Mouse (Mus musculus): ENCODE data around the gene Mgat5. TPM values are rescaled to one million over a fixed set of nuclear protein-coding genes. Genes with fewer than 3 reads are reported as not detected.

Mgat5 gene
- polyA plus RNA-seq, 1 experiment from 2014 or later = 4.6 TPM

DNA sequence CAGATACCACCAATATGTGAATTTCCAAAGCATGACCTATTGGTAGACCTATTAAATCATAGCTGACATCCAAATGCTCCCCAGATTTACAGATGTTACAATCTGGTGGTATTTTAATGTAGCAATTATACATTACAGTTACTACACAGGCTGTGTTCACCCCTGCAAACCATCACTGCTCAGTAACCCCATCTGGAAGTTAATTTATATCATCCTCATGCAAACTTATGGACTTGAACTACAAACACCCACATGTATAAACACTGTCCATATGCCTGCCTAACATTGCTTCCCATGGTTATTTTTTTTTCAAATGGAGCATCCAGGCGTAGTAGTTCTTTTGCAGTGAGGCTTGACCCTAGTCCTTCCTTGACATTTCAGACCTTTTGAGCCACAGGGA lies 236.2 kb downstream of the Mgat5 start:
- ATAC-seq (replicated peaks; ENCODE audit: low FRiP score, low read depth) = no peak
- Histone ChIP-seq H3K27ac (no peak overlapping the region), H3K4me2 (ENCODE audit: low read length) (no peak overlapping the region), H3K9me3 (replicated peaks; ENCODE audit: low read length) (no peaks in the 10 kb centered on the region), H3K4me1 (replicated peaks; ENCODE audit: insufficient read depth, low read length) (peaks cover 4% of the 10 kb centered on the region; the same call in 1 of the 2 replicates), H3K4me3 (replicated peaks; ENCODE audit: low read depth, low read length) (no peak overlapping the region), H3K9ac (ENCODE audit: low read depth, low read length) (no peak overlapping the region), H3K27me3 (ENCODE audit: insufficient read depth, low read length) (no peaks in the 10 kb centered on the region), H3K36me3 (ENCODE audit: insufficient read depth, low read length) (no peaks in the 10 kb centered on the region)
- no peak for DNase-seq (ENCODE audit: low spot score)
- TF ChIP-seq CTCF (IDR thresholded peaks at IDR 0.05; ENCODE audit: low read depth) = no peak
- 53% methylated on average over 1 of the region's 1 CpGs for WGBS

DNA sequence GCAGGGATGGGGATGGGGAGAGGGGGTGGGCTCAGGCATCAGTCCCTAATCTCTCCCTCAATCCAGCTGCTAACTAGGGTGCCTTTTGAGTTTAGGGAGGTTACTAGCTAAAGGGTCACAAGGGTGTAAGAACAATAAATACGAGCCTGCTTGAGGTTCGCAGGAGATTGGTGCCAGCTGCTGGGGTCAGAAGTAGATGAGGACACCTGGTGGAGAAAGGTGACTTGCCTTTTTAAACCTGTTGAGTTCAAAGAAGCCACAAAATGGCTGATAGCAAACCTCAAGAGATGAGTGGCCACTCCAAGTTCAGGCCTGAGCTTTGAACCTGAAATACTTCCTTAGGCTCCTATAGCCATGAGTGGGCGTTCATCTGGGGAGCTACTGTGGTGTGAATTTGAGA lies 236.9 kb downstream of the Mgat5 start:
- peak; percentile 39; the same call in 1 of the 2 replicates for TF ChIP-seq CTCF (IDR thresholded peaks at IDR 0.05; ENCODE audit: low read depth)
- WGBS = 49% methylated on average over 3 of the region's 3 CpGs
- Histone ChIP-seq H3K4me1 (replicated peaks; ENCODE audit: insufficient read depth, low read length) (peaks cover 4% of the 10 kb centered on the region; the same call in 1 of the 2 replicates), H3K4me2 (ENCODE audit: low read length) (no peak overlapping the region), H3K27ac (no peak overlapping the region), H3K36me3 (ENCODE audit: insufficient read depth, low read length) (no peaks in the 10 kb centered on the region), H3K27me3 (ENCODE audit: insufficient read depth, low read length) (no peaks in the 10 kb centered on the region), H3K9ac (ENCODE audit: low read depth, low read length) (no peak overlapping the region), H3K4me3 (replicated peaks; ENCODE audit: low read depth, low read length) (no peak overlapping the region), H3K9me3 (replicated peaks; ENCODE audit: low read length) (no peaks in the 10 kb centered on the region)
- DNase-seq (ENCODE audit: low spot score) (no peak), ATAC-seq (replicated peaks; ENCODE audit: low FRiP score, low read depth) (no peak)

DNA sequence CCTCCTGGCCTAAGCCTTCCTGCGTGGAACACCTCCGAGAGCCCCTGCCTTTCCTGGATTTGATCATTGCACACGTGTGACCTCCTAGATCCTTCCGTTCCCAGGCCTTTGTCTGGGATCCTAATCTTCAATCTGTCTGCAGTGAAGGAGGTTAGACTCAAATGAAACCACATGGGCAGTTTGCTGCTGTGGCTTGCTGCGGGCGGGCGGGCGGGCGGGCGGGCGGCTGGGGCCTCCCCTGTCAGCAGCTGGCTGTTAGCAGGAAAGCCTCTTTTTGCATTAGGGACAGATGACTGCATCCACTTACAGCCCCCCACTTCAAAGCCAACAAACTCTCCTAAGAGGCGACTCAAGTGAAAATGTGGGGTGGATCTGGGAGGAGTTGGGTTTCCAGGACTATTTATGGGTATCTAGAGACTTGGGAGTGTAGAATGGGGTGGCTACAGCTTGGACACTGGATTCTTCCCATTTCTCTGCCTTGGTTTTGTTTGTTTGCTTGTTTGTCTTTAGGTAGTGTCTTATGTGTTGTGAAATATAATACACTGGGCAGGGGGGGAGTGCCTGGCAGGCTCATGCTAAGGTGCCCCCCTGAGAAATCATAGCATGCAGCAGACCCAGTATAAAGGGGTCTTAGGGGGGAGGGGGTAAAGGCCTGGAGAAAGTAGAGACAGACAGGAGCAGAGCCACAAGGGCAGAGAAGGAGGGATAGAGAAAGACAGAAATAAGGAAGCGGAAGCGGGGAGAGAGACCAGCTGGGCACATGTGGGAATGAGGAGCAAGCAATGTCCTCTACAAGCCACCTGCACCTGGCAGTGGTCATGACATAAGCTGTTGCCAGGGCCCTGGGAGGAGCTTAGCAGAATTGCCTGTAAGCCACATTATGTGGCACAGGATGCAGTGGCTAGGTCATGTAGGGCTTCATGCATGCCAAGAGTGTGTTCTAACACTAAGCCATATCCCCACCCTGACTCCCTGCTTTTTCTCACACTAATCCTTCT lies 238.4 kb downstream of the Mgat5 start:
- no peak overlapping the region for H3K4me2 ChIP-seq (ENCODE audit: low read length)
- H3K27me3 ChIP-seq (ENCODE audit: insufficient read depth, low read length) = no peaks in the 10 kb centered on the region
- DNase-seq (ENCODE audit: low spot score) (peak; percentile 76), ATAC-seq (replicated peaks; ENCODE audit: low FRiP score, low read depth) (peak; percentile 26)
- H3K9ac ChIP-seq (ENCODE audit: low read depth, low read length) = no peak overlapping the region
- WGBS = 30% methylated on average over 14 of the region's 14 CpGs
- peaks cover 5% of the 10 kb centered on the region; the same call in 1 of the 2 replicates for H3K36me3 ChIP-seq (ENCODE audit: insufficient read depth, low read length)
- no peak overlapping the region for H3K4me3 ChIP-seq (replicated peaks; ENCODE audit: low read depth, low read length)
- no peak for TF ChIP-seq CTCF (IDR thresholded peaks at IDR 0.05; ENCODE audit: low read depth)
- H3K27ac ChIP-seq = no peak overlapping the region
- H3K9me3 ChIP-seq (replicated peaks; ENCODE audit: low read length) = no peaks in the 10 kb centered on the region
- peaks cover 4% of the 10 kb centered on the region; the same call in 1 of the 2 replicates for H3K4me1 ChIP-seq (replicated peaks; ENCODE audit: insufficient read depth, low read length)

DNA sequence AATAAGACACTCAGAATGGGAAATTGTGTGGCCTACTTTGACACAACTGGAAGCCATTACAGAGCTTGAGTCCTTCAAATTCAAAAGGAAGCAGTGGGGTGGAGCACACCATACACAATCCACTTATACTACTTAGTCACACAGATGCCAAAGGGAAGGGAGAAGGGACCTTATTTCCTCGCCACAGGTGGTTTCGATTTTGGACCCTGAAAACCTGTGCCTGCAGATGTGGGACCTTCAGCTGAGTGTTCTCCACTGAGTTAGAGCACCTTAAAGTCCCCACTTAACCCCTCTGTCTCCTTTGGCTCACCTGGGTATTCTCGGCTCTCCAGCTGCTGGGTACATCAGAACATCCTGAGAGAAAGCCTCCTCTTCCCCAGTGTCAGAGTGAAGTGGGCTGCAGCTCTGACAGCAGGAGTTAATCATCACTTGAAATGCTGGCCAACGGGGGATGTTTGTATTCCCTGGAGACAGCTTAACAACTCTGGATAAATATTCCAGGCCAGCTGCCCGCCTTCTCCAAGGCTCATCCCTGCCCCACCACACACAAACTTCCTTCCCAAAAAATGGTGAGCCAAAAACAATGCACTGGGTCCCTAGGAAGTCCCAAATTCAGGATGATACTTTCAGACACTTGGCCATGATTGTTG lies 240.1 kb downstream of the Mgat5 start:
- Histone ChIP-seq H3K36me3 (ENCODE audit: insufficient read depth, low read length) (peaks cover 8% of the 10 kb centered on the region; the same call in 1 of the 2 replicates), H3K27me3 (ENCODE audit: insufficient read depth, low read length) (no peaks in the 10 kb centered on the region), H3K4me2 (ENCODE audit: low read length) (no peak overlapping the region), H3K9me3 (replicated peaks; ENCODE audit: low read length) (no peaks in the 10 kb centered on the region), H3K9ac (ENCODE audit: low read depth, low read length) (no peak overlapping the region), H3K4me3 (replicated peaks; ENCODE audit: low read depth, low read length) (no peak overlapping the region), H3K27ac (no peak overlapping the region), H3K4me1 (replicated peaks; ENCODE audit: insufficient read depth, low read length) (peaks cover 4% of the 10 kb centered on the region; the same call in 1 of the 2 replicates)
- no peak for TF ChIP-seq CTCF (IDR thresholded peaks at IDR 0.05; ENCODE audit: low read depth)
- ATAC-seq (replicated peaks; ENCODE audit: low FRiP score, low read depth) = no peak; the same call in 1 of the 2 replicates
- WGBS = 44% methylated on average over 5 of the region's 5 CpGs
- peak; percentile 79 for DNase-seq (ENCODE audit: low spot score)

DNA sequence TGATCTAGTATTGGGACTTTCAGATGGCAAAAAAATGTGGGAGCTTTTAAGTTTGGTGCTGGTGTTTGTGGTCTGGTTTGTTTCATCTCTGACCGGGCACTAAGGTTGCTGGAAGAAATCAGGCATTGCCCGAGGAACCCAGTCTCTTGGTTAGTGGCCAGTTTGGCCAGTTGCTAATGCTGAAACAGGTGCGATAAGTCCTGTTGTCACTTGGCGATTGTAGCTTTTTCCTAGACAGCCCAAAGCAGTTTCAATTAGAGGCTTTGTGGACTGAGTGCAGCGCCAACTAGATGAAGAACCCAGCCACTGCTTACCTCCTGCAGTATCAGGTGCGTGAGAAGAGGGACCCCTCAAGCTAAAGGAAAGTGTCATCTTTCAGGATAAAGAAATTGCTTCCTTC lies 248.6 kb downstream of the Mgat5 start:
- Histone ChIP-seq H3K36me3 (ENCODE audit: insufficient read depth, low read length) (peaks cover 7% of the 10 kb centered on the region; the same call in 1 of the 2 replicates), H3K27me3 (ENCODE audit: insufficient read depth, low read length) (no peaks in the 10 kb centered on the region), H3K4me1 (replicated peaks; ENCODE audit: insufficient read depth, low read length) (no peaks in the 10 kb centered on the region), H3K4me3 (replicated peaks; ENCODE audit: low read depth, low read length) (no peak overlapping the region), H3K9me3 (replicated peaks; ENCODE audit: low read length) (no peaks in the 10 kb centered on the region), H3K9ac (ENCODE audit: low read depth, low read length) (no peak overlapping the region), H3K4me2 (ENCODE audit: low read length) (no peak overlapping the region), H3K27ac (no peak overlapping the region)
- no peak for ATAC-seq (replicated peaks; ENCODE audit: low FRiP score, low read depth)
- no peak for DNase-seq (ENCODE audit: low spot score)
- 92% methylated on average over 6 of the region's 6 CpGs for WGBS
- no peak for TF ChIP-seq CTCF (IDR thresholded peaks at IDR 0.05; ENCODE audit: low read depth)

DNA sequence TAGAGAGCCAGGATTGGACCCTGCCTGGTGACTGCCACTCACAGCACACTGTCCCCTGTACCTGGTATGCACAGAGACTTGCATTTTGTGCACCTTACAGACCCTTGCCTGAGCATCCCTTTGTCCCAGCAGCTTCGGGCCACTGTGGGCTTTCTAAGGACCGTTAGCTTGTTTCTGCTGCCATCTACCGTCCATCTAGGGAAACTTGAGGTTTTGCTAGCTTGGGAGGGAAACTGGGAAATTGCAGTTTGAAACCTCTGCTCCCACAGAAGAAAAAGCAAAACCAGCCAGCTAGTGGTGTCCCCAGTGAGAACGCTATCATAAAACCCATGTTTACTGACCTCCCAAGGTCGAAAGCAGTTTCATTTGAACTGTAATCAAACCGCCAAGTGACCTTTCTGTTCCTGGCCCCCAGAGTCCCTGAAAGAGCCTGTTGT lies 254.2 kb downstream of the Mgat5 start:
- no peak overlapping the region for H3K27ac ChIP-seq
- H3K9ac ChIP-seq (ENCODE audit: low read depth, low read length) = no peak overlapping the region
- H3K4me2 ChIP-seq (ENCODE audit: low read length) = no peak overlapping the region
- 6% methylated on average over 6 of the region's 6 CpGs for WGBS
- no peaks in the 10 kb centered on the region for H3K9me3 ChIP-seq (replicated peaks; ENCODE audit: low read length)
- H3K36me3 ChIP-seq (ENCODE audit: insufficient read depth, low read length) = no peaks in the 10 kb centered on the region
- no peak; the same call in 1 of the 2 replicates for ATAC-seq (replicated peaks; ENCODE audit: low FRiP score, low read depth)
- TF ChIP-seq CTCF (IDR thresholded peaks at IDR 0.05; ENCODE audit: low read depth) = peak; percentile 90
- peak; percentile 93 for DNase-seq (ENCODE audit: low spot score)
- no peaks in the 10 kb centered on the region for H3K27me3 ChIP-seq (ENCODE audit: insufficient read depth, low read length)
- no peak overlapping the region for H3K4me3 ChIP-seq (replicated peaks; ENCODE audit: low read depth, low read length)
- no peaks in the 10 kb centered on the region for H3K4me1 ChIP-seq (replicated peaks; ENCODE audit: insufficient read depth, low read length)
